Mouse (Mus musculus): ENCODE data around the gene Reck. TPM values are rescaled to one million over a fixed set of nuclear protein-coding genes. Genes with fewer than 3 reads are reported as not detected.

The Reck gene
- polyA plus RNA-seq, 1 experiment = 2.0 TPM

DNA sequence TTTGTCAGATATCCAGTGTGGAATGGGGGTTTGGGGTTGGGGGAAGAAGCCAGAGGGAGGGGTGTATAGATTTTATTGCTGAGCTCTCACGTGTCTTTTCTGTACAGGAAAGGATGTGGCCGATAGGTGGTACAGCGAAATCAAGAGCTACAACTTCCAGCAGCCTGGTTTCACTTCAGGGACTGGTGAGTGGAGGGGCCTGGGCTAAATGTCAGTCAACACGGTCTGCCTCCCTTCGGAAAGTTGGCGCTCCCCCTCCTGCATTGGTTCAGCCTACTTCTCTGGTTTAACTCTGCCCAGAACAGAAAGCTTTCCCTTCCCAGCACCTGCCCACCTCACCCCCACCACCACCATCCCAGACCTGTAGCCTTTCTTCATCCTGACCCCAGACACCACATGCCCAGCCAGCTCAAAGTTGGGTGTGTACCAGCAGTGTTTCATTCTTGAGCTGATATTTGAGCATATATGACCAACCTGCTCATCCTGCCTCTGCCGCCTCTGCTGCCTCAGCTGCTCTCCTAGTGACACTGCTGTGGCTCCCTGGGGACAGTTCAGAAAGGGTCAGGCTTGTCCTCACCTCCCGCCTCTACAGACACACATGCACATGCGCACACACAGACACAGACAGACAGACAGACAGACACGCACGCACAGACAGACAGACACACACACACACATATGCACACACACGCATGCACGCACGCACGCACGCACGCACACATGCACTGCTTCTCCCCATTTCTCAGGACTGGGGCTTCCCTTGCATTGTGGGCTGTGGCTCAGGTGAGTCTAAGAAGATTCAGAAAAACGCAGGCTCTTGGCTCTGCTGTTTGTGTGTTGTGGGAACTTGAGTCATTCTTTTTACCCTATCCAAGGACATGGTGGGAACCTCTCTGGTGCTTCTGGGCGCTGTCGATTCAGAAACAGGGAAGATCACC lies 95.3 kb downstream of the Reck start:
- H3K27ac ChIP-seq (replicated peaks; ENCODE audit: low read depth, low read length) = no peak overlapping the region

DNA sequence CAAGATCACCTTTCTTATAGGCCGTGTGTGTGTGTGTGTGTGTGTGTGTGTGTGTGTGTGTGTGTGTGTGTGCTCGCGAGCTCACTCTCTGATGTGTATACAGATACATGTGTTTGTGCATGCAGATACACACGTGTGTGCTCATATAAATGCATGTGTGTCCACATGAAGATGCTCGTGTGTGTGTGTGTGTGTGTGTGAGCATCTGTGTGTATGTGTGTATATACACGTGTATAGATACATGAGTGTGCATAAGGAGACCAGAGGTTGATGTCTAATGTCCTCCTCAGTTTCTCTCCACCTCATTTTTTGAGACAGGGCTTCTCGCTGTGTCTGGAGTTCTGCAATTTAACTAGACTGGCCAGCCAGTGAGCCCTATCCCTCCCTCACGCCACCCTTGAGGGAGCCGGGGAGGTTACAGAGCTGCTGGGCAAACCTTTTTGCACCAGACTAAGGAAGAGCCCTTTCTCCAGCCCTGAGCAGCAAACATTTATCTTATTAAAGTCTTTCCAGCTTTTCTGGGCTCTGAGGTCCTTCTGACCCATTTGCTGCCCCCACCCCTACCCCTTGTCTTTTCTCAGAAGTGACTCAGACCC lies 96.3 kb downstream of the Reck start:
- Histone ChIP-seq H3K4me3 (ENCODE audit: insufficient read depth, low read depth, low read length) (0 out of 2 replicates have a peak overlapping the region, but pooled peaks have one; percentile 13), H3K27ac (replicated peaks; ENCODE audit: low read depth, low read length) (peak overlapping the region; percentile 36), H3K4me1 (ENCODE audit: control insufficient read depth, insufficient read depth, insufficient read length, low read length) (peaks cover 10% of the 10 kb centered on the region; the same call in 1 of the 2 replicates)

More for the DNA sequence above, 95.3 kb downstream of the Reck start:
- H3K4me1 ChIP-seq (ENCODE audit: control insufficient read depth, insufficient read depth, insufficient read length, low read length) = peaks cover 10% of the 10 kb centered on the region; the same call in 1 of the 2 replicates
- H3K4me3 ChIP-seq (ENCODE audit: insufficient read depth, low read depth, low read length) = no peak overlapping the region

DNA sequence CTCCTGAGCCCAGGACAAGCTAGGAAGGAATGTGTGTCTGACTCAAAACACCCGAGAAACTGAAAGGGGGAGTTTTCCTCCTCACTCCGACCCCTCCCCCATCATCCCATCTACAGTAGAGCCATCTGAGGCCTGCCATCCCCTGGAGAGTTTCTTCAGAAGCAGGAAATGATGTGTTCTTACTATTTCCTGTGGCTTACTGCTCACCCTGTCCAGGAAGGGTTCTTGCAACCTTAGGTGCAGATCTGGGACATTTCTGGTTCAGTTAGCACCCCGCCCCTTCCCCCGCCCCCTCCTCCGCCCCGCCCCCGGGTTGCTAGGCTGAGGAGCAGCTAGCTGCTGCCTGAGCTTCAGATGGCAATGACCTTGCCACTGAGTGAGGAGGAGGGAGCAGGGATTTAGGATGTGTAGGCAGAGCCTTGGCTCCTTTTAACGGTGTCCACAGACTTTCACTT lies 96.8 kb downstream of the Reck start:
- peak overlapping the region; percentile 56 for H3K27ac ChIP-seq (replicated peaks; ENCODE audit: low read depth, low read length)

DNA sequence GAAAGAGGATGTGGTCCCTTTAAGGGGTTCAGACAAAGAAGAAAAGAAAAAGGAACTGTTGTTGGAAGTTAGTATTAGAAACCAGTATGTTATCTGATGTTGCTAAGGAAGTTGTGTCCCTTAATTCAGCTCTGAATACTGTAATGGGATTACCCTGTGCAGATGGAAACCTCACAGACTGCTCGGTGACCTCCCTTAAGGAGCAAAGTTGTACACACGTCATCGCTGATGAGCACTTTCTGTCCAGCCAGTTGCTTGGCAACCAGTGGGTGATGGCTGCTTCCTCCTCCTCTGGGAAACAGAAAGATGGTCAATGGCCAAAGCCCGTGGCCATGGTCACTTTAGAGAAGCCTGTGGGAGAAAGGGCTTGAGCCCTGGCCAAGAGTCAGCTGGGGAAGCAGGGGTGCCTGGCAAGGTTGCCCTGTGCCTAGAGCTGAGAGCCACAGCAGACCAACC lies 98.2 kb downstream of the Reck start:
- Histone ChIP-seq H3K27ac (replicated peaks; ENCODE audit: low read depth, low read length) (peak overlapping the region; percentile 69), H3K4me3 (ENCODE audit: insufficient read depth, low read depth, low read length) (no peak overlapping the region), H3K4me1 (ENCODE audit: control insufficient read depth, insufficient read depth, insufficient read length, low read length) (peaks cover 10% of the 10 kb centered on the region; the same call in 1 of the 2 replicates)

More for the DNA sequence above, 96.8 kb downstream of the Reck start:
- 0 out of 2 replicates have a peak overlapping the region, but pooled peaks have one; percentile 13 for H3K4me3 ChIP-seq (ENCODE audit: insufficient read depth, low read depth, low read length)
- peaks cover 10% of the 10 kb centered on the region; the same call in 1 of the 2 replicates for H3K4me1 ChIP-seq (ENCODE audit: control insufficient read depth, insufficient read depth, insufficient read length, low read length)

DNA sequence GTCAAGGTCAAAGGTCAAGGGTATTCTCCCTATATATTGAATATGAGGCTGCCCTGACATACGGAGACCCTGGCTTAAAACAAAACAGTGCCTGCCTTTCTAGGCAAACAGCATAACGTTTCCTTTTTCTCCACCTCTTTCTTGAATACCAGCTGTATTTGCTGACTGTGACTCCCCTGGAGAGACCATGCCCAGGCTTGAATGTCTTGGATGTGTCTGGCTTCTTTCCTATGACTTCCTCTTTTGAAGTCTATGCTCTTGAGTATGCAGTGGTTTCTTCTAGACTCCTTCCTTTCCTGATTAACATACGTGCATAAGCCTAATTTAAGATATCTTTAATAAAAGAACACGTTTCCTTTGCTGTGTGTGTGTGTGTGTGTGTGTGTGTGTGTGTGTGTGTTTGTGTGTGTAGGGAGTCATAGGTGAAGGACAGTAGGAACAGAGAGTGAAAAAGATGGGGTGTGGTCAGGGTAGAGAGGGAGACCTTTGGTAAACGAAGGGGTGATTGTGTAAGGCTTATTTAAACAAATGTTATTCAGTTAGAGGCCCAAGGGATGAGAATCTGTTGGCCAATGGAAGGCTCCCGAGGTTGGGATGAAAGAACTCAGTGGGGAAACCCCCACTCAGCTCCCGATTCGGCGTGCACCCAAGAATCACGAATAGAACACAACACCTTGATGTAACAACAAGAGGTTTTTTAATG lies 99.7 kb downstream of the Reck start:
- Histone ChIP-seq H3K27ac (replicated peaks; ENCODE audit: low read depth, low read length) (no peak overlapping the region), H3K4me1 (ENCODE audit: control insufficient read depth, insufficient read depth, insufficient read length, low read length) (peaks cover 14% of the 10 kb centered on the region; the same call in 1 of the 2 replicates)

DNA sequence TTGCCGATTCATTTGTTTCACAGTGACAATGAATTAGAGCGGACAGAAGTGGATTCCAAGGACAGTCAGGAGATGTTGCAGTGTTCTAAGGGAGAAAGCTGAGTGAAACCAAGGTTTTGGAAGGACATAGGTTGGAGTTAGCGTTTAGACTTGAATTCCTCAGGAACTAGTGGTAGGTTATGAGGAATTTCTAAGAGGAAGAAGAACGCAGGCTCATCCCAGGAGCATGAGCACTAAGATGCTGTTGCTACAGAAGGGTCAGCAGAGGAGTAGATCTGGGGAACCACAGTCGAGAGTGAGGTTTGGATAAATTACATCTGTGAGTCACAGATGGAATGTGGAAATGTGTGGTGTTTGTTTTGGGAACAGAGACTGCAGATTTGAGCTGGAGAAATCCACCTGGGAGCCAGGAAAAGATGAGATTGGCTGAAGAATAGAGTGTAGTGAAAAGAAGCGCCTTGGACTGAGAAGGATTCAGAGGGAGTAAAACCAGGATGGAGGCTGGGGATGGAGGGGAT lies 101.0 kb downstream of the Reck start:
- Histone ChIP-seq H3K4me1 (ENCODE audit: control insufficient read depth, insufficient read depth, insufficient read length, low read length) (peaks cover 14% of the 10 kb centered on the region; the same call in 1 of the 2 replicates), H3K27ac (replicated peaks; ENCODE audit: low read depth, low read length) (no peak overlapping the region)

More for the DNA sequence above, 99.7 kb downstream of the Reck start:
- H3K4me3 ChIP-seq (ENCODE audit: insufficient read depth, low read depth, low read length) = no peak overlapping the region

DNA sequence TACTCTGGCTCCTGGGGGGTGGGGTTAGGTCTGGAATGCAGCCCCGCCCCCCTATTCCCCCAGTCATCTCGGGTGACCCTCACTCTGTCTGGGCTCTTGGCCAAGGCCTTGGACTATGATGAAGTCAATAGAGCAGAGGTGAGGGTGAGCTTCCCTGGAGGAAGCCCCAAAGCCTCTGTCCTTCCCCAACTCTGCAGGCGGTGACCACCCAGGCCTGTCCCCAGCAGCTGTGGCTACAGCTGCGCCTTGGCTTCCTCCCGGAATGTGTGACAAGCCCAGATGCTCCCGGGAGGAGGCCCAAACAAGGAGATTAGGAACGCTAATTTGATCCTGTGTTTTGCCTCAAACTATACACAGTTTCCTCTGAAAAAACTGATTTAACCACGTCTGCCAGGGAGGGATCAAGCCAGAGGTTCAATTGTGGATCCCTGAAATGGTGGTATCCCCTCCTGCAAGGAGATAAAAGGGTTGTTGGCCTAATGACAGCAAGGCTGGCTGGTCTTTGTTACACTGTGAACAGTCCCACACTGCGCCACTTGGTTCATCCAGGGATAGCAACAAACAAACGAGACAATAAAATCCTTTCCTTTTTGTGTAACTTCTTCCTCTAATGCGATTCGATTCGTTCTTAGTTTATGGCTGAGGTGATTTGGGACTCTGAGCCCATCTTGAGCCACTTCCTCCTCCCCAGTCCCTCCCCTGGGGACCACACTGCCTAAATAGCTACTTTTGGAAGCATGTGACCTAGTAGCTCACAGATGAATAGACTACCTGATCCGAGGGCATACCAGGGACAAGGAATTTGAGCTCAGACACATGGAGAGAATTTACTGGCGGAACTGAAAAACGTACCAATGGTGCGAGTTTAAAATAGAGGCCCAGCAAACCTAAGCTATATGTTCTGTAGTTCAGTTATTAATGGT lies 103.5 kb downstream of the Reck start:
- Histone ChIP-seq H3K27ac (replicated peaks; ENCODE audit: low read depth, low read length) (peak overlapping the region; percentile 71), H3K4me3 (ENCODE audit: insufficient read depth, low read depth, low read length) (no peak overlapping the region), H3K4me1 (ENCODE audit: control insufficient read depth, insufficient read depth, insufficient read length, low read length) (peaks cover 5% of the 10 kb centered on the region; the same call in 1 of the 2 replicates)

More for the DNA sequence above, 101.0 kb downstream of the Reck start:
- H3K4me3 ChIP-seq (ENCODE audit: insufficient read depth, low read depth, low read length) = no peak overlapping the region

DNA sequence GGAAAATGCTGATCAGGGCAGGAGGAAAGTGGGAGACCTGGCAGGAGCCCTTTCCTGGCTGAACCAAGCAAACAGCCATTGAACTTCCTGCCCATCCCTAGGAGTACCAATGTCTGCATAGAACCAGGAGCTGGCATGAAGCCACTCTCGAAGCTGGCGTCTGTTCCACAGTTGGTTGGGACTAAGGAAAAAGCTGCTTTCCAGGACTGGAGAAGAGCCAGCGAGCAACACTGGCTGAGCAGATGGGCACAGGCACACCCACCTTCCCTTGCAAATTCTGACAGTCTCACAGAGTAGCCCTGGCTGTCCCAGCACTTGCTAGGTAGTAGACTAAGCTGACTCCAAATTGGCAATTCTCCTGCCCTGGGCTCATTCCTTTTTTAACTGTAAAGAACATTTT lies 104.4 kb downstream of the Reck start:
- Histone ChIP-seq H3K27ac (replicated peaks; ENCODE audit: low read depth, low read length) (no peak overlapping the region), H3K4me3 (ENCODE audit: insufficient read depth, low read depth, low read length) (no peak overlapping the region), H3K4me1 (ENCODE audit: control insufficient read depth, insufficient read depth, insufficient read length, low read length) (peaks cover 5% of the 10 kb centered on the region; the same call in 1 of the 2 replicates)

DNA sequence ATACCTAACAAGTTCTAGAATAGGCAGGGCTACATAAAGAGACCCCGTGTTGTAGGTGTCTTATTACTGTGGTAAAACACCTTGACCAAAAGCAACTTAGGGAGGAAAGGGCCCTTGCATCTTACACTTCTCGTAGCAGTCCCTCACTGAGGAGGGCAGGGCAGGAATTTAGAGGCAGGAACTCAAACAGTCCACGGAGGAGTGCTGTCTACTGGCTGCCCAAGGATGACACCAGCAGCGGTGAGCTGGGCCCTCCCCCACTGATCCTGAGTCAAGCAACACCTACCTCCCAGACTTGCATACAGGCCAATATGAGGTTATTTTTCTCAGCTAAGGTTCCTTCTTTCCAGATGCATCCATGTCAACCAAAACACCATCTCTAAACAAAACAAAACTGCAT lies 104.9 kb downstream of the Reck start:
- no peak overlapping the region for H3K4me3 ChIP-seq (ENCODE audit: insufficient read depth, low read depth, low read length)
- H3K4me1 ChIP-seq (ENCODE audit: control insufficient read depth, insufficient read depth, insufficient read length, low read length) = peaks cover 5% of the 10 kb centered on the region; the same call in 1 of the 2 replicates
- H3K27ac ChIP-seq (replicated peaks; ENCODE audit: low read depth, low read length) = no peak overlapping the region

DNA sequence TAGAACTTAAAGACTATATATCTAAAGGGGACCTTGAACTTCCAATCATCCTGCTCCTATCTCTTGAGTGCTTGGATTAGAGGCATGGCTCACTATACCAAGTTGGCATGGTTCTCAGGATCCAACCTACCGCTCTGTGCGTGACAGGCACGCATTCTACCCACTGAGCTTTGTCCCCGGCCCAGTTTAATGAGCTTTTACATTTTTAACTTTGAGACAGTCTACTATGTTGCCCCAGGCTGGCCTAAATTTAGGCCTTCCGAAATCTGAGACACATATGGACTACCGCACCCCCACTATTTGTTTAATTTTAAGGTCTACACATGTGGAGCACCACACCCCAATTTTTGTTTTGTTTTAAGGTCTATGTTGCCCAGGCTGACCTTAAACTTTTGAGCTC lies 105.5 kb downstream of the Reck start:
- Histone ChIP-seq H3K4me3 (ENCODE audit: insufficient read depth, low read depth, low read length) (no peak overlapping the region), H3K4me1 (ENCODE audit: control insufficient read depth, insufficient read depth, insufficient read length, low read length) (peaks cover 5% of the 10 kb centered on the region; the same call in 1 of the 2 replicates), H3K27ac (replicated peaks; ENCODE audit: low read depth, low read length) (no peak overlapping the region)

DNA sequence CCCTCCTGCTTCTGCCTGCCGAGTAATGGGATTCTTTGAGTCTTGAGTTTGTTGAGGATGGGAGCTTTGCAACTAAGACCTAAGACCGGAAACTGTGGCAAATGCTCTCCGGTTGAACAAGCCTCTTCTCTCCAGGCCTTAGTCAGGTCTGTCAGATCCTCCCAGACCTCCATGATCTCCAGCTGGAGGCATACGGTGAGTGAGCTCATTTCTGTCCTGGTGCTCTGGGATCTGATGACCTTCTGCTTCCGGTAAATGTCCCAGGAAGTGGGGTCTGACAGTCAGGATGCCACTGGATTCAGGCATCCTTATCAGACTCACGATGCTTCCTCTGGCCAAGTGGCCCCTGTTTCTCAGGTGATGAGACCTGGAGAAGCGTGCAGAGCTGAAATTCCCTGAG lies 105.9 kb downstream of the Reck start:
- no peak overlapping the region for H3K4me3 ChIP-seq (ENCODE audit: insufficient read depth, low read depth, low read length)
- H3K4me1 ChIP-seq (ENCODE audit: control insufficient read depth, insufficient read depth, insufficient read length, low read length) = peaks cover 5% of the 10 kb centered on the region; the same call in 1 of the 2 replicates
- no peak overlapping the region for H3K27ac ChIP-seq (replicated peaks; ENCODE audit: low read depth, low read length)

DNA sequence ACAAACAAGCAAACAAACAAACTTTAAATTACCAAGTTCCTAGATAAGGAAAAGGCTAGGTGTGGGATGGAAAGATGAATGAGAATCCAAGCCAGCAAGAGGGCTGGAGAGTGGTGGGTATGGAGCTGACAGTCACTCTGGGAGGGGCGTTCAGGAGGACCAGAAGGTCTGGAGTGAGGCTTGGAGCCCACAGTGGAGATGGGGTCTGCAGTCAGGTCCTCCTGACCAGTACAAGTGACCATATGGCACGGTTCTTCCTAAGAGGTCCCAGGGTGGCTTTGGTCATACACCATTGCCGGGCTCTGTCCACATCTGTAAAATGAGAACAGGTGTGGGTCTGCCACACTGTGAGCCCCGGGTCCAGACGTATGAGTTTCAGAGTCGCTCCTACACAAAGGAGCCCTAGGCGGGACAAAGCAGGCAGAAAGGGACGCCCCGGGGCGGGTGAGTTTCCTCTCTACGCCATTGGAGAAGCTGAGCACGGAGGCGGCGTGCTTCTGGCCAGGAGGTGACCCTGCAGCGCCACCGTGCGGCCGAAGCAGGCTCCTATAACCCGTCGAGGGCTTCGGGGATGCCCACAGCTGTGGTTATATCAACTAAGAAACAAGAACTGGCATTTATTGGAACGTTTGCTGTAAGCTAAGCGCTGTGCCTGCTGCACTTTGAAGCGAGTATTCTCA lies 106.9 kb downstream of the Reck start:
- Histone ChIP-seq H3K27ac (replicated peaks; ENCODE audit: low read depth, low read length) (no peak overlapping the region), H3K4me1 (ENCODE audit: control insufficient read depth, insufficient read depth, insufficient read length, low read length) (peaks cover 5% of the 10 kb centered on the region; the same call in 1 of the 2 replicates), H3K4me3 (ENCODE audit: insufficient read depth, low read depth, low read length) (peak overlapping the region; percentile 41)

DNA sequence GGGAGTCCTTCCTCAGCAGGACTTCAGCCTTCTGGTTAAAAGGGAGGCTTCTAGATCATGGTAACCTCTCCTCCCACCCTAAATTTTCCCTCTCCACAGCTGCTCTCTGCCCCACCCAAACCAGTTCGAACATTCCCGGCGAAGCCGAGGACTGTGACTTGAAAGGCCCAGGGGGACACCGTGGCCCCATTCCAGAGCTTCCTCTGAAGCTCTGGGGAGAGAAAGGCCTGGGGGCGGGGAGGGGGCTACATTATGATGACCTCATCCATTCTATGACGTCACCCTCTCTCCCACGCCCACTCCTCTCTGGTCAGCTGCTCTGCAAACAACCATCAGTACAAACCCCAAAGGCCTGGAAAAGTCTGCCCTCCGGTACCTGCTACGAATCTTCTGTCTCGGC lies 107.9 kb downstream of the Reck start, which contains the start of gene Ccin:
Gene Ccin, plus strand, starts transcription at position 303 of the 400 bp plus-strand sequence.
- H3K27ac ChIP-seq (replicated peaks; ENCODE audit: low read depth, low read length) = no peak within 1 kb of the TSS
- H3K4me1 ChIP-seq (ENCODE audit: control insufficient read depth, insufficient read depth, insufficient read length, low read length) = peaks cover 5% of the 10 kb centered on the region; the same call in 1 of the 2 replicates
- H3K4me3 ChIP-seq (ENCODE audit: insufficient read depth, low read depth, low read length) = peak within 1 kb of the TSS; percentile 41; the same call in 1 of the 2 replicates
